Mouse (Mus musculus) brain, embryonic 14.5 days (tissue): ENCODE data around the gene Amdhd2.

Source experiments
- CTCF ChIP-seq: fragments of 200-500 bp; IDR thresholded peaks from 2 replicates; pipeline ENCODE4 v1.5.1; 2012; ENCODE audit warnings: inconsistent platforms, mild to moderate bottlenecking, moderate library complexity, borderline replicate concordance; ENCODE audit not compliant: insufficient read depth, insufficient read length; ENCODE audit errors: extremely low read depth
- POLR2A ChIP-seq: fragments of 200-500 bp; IDR thresholded peaks from 2 replicates; pipeline ENCODE4 v1.6.1; 2012; ENCODE audit warnings: mild to moderate bottlenecking, inconsistent platforms, borderline replicate concordance; ENCODE audit not compliant: poor library complexity, insufficient read depth, insufficient read length, severe bottlenecking; ENCODE audit errors: extremely low read depth

GRCm38 (mm10) chr17:24208641-24209042 is 45.1 kb upstream of the Amdhd2 start:
- TF ChIP-seq CTCF (no peak), POLR2A (0 out of 2 replicates have a peak, but pooled peaks have one; percentile 3)
